In the genomic region with DNA sequence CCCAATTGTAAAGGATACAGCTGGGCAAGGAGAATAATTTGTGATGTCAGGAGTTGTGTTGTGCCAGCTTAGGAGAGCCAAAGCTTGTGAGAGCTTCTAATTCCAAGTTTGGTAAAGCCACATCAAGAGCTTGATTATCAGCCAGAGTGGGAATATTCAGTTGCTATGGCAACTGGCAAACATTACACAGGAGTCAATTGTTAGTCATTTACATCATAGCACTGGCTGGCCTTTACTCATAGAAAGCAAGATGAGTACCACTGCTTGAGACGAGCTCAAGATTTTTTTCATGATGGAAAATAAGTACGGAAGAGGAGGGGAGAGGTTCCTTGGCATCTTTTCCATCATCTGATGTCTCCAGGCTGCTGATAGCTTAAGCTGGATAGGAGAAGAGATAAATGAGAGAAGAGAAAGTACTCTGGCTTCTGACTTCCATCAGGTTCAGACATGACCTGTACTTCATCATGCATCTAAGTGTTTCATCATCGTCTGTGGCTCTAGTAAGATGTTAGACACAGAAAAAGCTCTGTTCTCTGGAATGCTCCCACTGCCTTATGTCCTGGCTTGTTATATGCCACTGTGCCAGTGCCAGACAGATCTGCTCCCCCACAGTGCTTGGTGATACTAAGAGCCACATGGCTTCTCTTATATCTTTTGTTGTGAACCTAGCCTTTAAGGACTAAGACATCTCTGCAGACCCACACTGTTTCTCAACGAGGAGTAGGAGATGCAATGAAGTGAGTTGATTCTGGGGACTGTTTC, we compare ENCODE assay signal across 19 mouse cellular contexts. TPM values are rescaled to one million over a fixed set of nuclear protein-coding genes. Genes with fewer than 3 reads are reported as not detected.
A peak's percentile ranks its signal among the peaks of the same experiment; 100 is the strongest.
DNase-seq lines count a peak whose midpoint lies in the region.
"Had no signal": no experiment of that assay in that cellular context is flagged by ENCODE, and none has a peak within 500 bp of the region (broad histone marks: within the 10 kb centered on the region; RNA-seq: fewer than 3 reads in every experiment).

No protein-coding gene starts in this region.

- intact Hi-C loops in left cerebral cortex, postnatal 25 days (cut with DNase I): no loop called here
- intact Hi-C loops in left cerebral cortex, postnatal 10 days (cut with DNase I): loop anchor here (10.0 kb wide), 1 partner anchor 493 kb away; the partner anchor contains the start of gene Btg1

- DNase-seq in cerebellum, adult 9-10 months: peak; percentile 12
- no peak for DNase-seq in cerebellum, adult 11-12 months
- peak; percentile 16 to 53 for DNase-seq in left cerebral cortex, postnatal 25 days (ENCODE audit: low spot score in 2 of 2)
- no peak for DNase-seq in left cerebral cortex, postnatal 10 days (ENCODE audit: extremely low spot score in 1 of 2, low spot score in 2 of 2)
- peak; percentile 25 for DNase-seq in R1 (ENCODE audit: low read depth, low spot score)
- peak; percentile 77 for DNase-seq in gonadal fat pad, adult 2 months (ENCODE audit: low read depth)
- DNase-seq in adrenal gland, adult 18-20 months (ENCODE audit: low spot score in 2 of 2): no peak
- no peak for DNase-seq in heart, adult 9 months (ENCODE audit: low spot score in 2 of 2)
- DNase-seq: adrenal gland, postnatal 10 days; kidney, adult 8-10 months; thymus, adult 2 months had no signal

RNA-seq across cellular contexts. Expression of gene Gm5426, which starts 15.0 kb away (rescaled TPM):
- not detected for total RNA-seq in left cerebral cortex, postnatal 25 days (2021)
- total RNA-seq in left cerebral cortex, postnatal 10 days (2021): not detected
- not detected in 2 replicates for polyA plus RNA-seq in gonadal fat pad, adult 2 months (2012; rRNA removed)
- total RNA-seq in adrenal gland, adult 18-20 months (2021): not detected
- total RNA-seq: adrenal gland, postnatal 10 days; granulocyte monocyte progenitor cell, adult 5-6 weeks; MEL had no signal
- polyA plus RNA-seq: forebrain, embryonic 10.5 days; hindbrain, embryonic 10.5 days; limb, embryonic 11.5 days; lung, embryonic 16.5 days; midbrain, embryonic 15.5 days; small intestine, adult 2 months; thymus, adult 2 months had no signal

Comparison
In these comparisons a context has a peak if more than half of its experiments do, and no peak if none do; other contexts are left out.
1. DNase-seq: peak in cerebellum, adult 9-10 months (single experiment), left cerebral cortex, postnatal 25 days (2 of 2), R1 (single experiment) and gonadal fat pad, adult 2 months (single experiment); none in cerebellum, adult 11-12 months (single experiment), left cerebral cortex, postnatal 10 days (0 of 2), adrenal gland, adult 18-20 months (0 of 2) and heart, adult 9 months (0 of 2).